Mouse (Mus musculus): ENCODE data around the gene Pigs.

Gene Pigs

DNA sequence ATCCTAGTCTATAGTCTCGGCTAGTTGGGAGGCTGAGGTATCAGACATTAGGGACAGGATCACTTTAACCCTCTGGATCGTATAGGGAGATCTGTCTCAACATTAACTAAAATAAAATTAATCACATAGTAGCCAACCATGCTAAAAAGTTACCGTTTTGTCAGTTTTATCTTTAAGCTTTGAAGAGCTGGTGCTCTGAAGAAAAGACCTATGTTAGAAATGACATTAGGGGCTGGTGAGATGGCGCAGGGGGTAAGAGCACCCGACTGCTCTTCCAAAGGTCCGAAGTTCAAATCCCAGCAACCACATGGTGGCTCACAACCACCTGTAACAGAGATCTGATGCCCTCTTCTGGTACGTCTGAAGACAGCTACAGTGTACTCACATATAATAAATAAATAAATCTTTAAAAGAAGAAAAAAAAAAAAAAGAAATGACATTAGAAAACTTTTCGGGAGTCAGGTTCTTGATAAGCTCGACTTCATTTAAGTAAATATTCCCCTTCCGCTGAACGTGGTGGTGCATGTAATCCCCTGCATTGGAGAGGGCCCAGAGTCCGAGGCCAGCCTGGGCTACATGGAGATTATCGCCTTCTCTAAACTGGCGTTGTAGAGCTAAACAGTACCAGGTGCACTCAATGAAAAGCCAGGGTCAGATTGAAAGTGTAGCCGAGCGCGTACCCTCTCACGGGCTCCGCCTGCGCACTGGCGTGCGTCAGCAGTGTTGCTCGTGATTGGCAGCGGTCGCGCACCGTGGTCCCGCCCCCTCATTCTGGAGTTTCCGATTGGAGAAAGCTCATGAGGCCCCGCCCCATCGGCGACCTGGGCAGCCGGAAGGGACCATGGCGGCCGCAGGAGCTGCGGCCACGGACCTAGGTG lies at the start of gene Pigs:
TSS of gene Pigs (plus strand) at position 782 of the 878 bp plus-strand sequence.
- in situ Hi-C loops (cut with MboI; ENCODE audit: low sequenced_read_pairs): no loop called here

- in situ Hi-C loops (cut with MboI; ENCODE audit: low sequenced_read_pairs): no loop called here
Observed at GRCm38 (mm10) chr11:78278853-78279252, 49.4 kb upstream of the Pigs start.

DNA sequence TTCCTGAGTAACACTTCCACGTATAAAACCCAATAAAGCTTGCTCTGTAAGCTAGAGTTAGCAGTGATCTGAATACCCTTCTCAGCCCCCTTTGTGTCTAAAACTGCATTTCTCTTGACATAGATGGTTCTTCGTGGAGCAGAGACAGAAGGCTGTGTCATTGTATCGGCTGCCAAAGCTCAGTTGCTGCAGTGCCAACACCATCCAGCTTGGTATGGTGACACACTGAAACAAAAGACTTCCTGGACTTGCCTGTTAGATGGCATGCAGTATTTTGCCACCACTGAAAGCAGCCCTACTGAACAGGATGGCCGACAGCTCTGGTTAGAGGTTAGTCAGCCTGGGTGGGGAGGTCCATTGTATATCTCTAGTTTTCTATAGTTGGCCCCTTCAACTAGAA lies 48.6 kb upstream of the Pigs start:
- in situ Hi-C loops (cut with MboI; ENCODE audit: low sequenced_read_pairs): no loop called here

GRCm38 (mm10) chr11:78289146-78289763 lies 39.0 kb upstream of the Pigs start:
- in situ Hi-C loops (cut with MboI; ENCODE audit: low sequenced_read_pairs): no loop called here

DNA sequence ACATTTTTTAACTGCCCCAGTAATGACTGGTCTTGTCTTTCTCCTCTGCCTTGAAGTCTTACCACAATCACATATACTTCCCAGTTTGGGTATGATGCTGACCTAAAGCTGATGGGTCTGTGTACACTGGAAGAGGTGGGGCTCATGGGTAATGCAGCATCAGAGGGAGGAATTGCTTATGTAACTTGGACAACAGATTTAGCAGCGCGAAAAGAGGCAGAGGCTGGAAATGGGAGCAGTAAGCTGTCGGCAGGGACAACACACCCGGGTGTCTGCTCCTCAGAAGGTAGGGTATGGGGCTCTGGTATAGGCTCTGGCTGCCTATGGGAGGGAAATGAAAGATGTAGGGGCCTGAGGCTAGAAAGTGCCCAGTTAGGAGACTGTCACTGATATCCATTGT lies 37.6 kb upstream of the Pigs start, which contains the start of gene BC030499:
TSS of gene BC030499 (plus strand) at position 188 of the 400 bp plus-strand sequence.
- in situ Hi-C loops (cut with MboI; ENCODE audit: low sequenced_read_pairs): no loop called here

- in situ Hi-C loops (cut with MboI; ENCODE audit: low sequenced_read_pairs): no loop called here
Observed at GRCm38 (mm10) chr11:78294585-78294984, 33.6 kb upstream of the Pigs start.

GRCm38 (mm10) chr11:78300917-78301316 lies 27.3 kb upstream of the Pigs start:
- in situ Hi-C loops (cut with MboI; ENCODE audit: low sequenced_read_pairs): no loop called here

- in situ Hi-C loops (cut with MboI; ENCODE audit: low sequenced_read_pairs): no loop called here
Observed at GRCm38 (mm10) chr11:78301357-78302084, 26.7 kb upstream of the Pigs start, which contains the start of gene Spag5. Gene Spag5 (plus strand): TSS chr11:78301529.

DNA sequence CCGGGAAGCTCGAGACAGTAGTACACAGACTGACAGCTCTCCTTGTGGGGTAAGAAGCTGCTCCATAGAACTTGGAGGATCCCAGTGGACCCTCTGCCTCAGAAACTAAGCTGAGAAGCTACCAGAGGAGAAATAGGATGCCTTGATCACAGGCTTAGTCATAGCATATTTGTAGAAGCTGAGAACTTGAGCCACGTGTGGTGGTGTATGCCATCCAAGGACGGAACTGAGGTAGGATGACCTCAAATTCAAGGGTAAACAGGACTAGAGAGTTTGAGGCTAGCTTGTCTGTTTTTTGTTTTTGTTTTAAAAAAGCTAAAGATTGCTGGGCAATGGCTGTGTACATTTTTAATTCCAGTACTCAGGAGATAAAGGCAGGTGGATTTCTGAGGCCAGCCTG lies 22.9 kb upstream of the Pigs start:
- in situ Hi-C loops (cut with MboI; ENCODE audit: low sequenced_read_pairs): no loop called here

- in situ Hi-C loops (cut with MboI; ENCODE audit: low sequenced_read_pairs): no loop called here
Observed at GRCm38 (mm10) chr11:78310861-78311511, 17.2 kb upstream of the Pigs start.

- in situ Hi-C loops (cut with MboI; ENCODE audit: low sequenced_read_pairs): no loop called here
Observed at GRCm38 (mm10) chr11:78313662-78314061, 14.6 kb upstream of the Pigs start.

DNA sequence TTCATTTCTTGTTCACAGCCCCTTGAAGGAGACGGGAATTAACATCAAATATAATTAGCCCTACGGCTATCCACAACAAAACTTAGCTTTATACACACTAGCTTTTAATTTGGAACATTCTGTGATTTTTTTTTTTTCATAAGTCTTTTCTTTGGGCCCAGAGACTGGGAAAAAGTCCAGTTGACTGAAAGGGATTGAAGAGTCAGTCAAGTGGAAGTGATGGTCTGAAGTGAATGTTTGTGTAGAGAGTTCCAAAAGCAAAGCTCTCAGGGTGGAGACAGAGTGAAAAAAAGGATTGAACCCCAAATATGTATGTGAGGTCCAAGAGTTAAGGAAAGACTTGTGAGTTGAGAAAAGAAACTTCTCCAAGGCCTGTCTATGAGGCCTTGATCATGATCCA lies 9.8 kb upstream of the Pigs start:
- in situ Hi-C loops (cut with MboI; ENCODE audit: low sequenced_read_pairs): no loop called here

- in situ Hi-C loops (cut with MboI; ENCODE audit: low sequenced_read_pairs): no loop called here
Observed at GRCm38 (mm10) chr11:78322076-78322831, 6.0 kb upstream of the Pigs start.

- in situ Hi-C loops (cut with MboI; ENCODE audit: low sequenced_read_pairs): no loop called here
Observed at GRCm38 (mm10) chr11:78322860-78323259, 5.4 kb upstream of the Pigs start, which contains the start of gene Aldoc. Gene Aldoc (plus strand): TSS chr11:78322968.

GRCm38 (mm10) chr11:78324000-78324785 lies 4.0 kb upstream of the Pigs start:
- in situ Hi-C loops (cut with MboI; ENCODE audit: low sequenced_read_pairs): no loop called here

DNA sequence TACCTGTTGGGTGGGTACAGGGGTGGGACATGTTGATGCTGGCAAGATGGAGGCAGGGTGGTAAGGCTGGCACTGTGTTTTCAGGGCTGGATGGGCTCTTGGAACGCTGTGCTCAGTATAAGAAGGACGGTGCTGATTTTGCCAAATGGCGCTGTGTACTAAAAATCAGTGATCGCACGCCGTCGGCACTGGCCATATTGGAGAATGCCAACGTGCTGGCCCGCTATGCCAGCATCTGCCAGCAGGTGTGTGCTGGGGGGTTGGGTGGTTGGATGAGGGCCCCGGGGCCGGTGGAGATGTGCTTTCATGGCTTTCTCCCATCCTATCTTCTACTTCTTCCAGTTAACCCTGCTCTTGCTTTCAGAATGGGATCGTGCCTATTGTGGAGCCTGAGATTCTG lies 3.2 kb upstream of the Pigs start:
- in situ Hi-C loops (cut with MboI; ENCODE audit: low sequenced_read_pairs): no loop called here

GRCm38 (mm10) chr11:78327215-78327614 lies 1.0 kb upstream of the Pigs start:
- in situ Hi-C loops (cut with MboI; ENCODE audit: low sequenced_read_pairs): no loop called here

- in situ Hi-C loops (cut with MboI; ENCODE audit: low sequenced_read_pairs): no loop called here
Observed at GRCm38 (mm10) chr11:78328512-78329056, 369 bp downstream of the Pigs start.

DNA sequence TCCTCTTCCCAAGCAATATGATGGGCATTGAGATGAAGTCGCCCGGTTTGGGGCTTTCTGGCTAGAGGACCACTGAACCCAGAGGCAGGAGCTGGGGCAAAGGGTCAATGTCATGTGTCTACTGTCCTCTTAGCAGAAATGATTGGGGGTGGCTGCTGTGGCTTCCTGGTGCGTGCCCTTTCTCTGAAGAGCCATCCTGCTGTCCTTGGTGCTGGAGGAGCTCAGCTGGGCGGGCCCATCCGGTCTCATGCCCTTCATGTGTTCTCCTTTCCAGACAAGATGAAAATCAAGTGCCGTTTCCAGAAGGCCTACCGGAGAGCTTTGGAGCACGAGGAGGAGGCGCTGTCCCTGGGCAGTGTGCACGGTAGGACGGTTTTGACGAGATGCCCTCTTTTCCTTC lies 4.5 kb downstream of the Pigs start:
- in situ Hi-C loops (cut with MboI; ENCODE audit: low sequenced_read_pairs): no loop called here
